Mouse (Mus musculus) layer of hippocampus, adult 18-20 months (tissue): ENCODE measurements around the gene Ccdc152. TPM values are rescaled to one million over a fixed set of nuclear protein-coding genes. Genes with fewer than 3 reads are reported as not detected.

Experiments used
- total RNA-seq, 2 experiments: library from RNA; stranded (reverse); gene quantifications; 2 replicates each; pipeline ENCODE4 v1.2.3; 2021

The Ccdc152 gene
- total RNA-seq, 2 experiments from 2014 or later: not detected

Other genes starting within 250 kb of the Ccdc152 start
- 100 to 1,000 TPM; 302 to 350 TPM for gene Selenop, start 35.0 kb downstream of the Ccdc152 start, total RNA-seq